Mouse (Mus musculus) hindbrain, postnatal 0 days (tissue): ENCODE results near the gene Zeb2. TPM values are rescaled to one million over a fixed set of nuclear protein-coding genes. Genes with fewer than 3 reads are reported as not detected.

Experiments used
- ATAC-seq: fragments of 200-750 bp; cut with Nextera tagmentation; 2 replicates; pipeline ENCODE4 v1.8.0; 2017; ENCODE audit warnings: mild to moderate bottlenecking, moderate TSS enrichment, moderate library complexity
- DNase-seq: peaks from one replicate; pipeline ENCODE4 v3.0.0-alpha.2; 2015; ENCODE audit warnings: low spot score
- H3K27ac ChIP-seq: fragments of 300-500 bp; sonication (generic); 2 replicates; pipeline ENCODE4 v1.5.1; 2014; ENCODE audit warnings: mild to moderate bottlenecking
- H3K27me3 ChIP-seq: fragments of 300-500 bp; sonication (generic); 2 replicates; pipeline ENCODE4 v1.6.1; 2014; ENCODE audit warnings: low read length, mixed read lengths; ENCODE audit not compliant: insufficient read depth
- H3K36me3 ChIP-seq: fragments of 300-500 bp; sonication (generic); 2 replicates; pipeline ENCODE4 v1.6.1; 2014; ENCODE audit warnings: low read length, mixed read lengths; ENCODE audit not compliant: insufficient read depth
- H3K4me1 ChIP-seq: fragments of 300-500 bp; sonication (generic); 2 replicates; pipeline ENCODE4 v1.6.1; 2014; ENCODE audit warnings: antibody characterized with exemption, low read length, mixed read lengths; ENCODE audit not compliant: insufficient read depth
- H3K4me2 ChIP-seq: fragments of 300-500 bp; sonication (generic); 2 replicates; pipeline ENCODE4 v1.6.1; 2014; ENCODE audit warnings: low read depth, mild to moderate bottlenecking, low read length, moderate library complexity, mixed read lengths
- H3K4me3 ChIP-seq: fragments of 300-500 bp; sonication (generic); 2 replicates; pipeline ENCODE4 v1.5.1; 2014; ENCODE audit warnings: low read length
- H3K9ac ChIP-seq: fragments of 300-500 bp; sonication (generic); replicated peaks from 2 replicates; pipeline ENCODE4 v1.6.1; 2014; ENCODE audit warnings: mild to moderate bottlenecking, low read length, moderate library complexity, mixed read lengths
- H3K9me3 ChIP-seq: fragments of 300-500 bp; sonication (generic); 2 replicates; pipeline ENCODE4 v1.6.1; 2016; ENCODE audit warnings: low read length, mixed read lengths
- CTCF ChIP-seq: IDR thresholded peaks from 2 replicates; pipeline ENCODE4 v1.5.1; 2016; ENCODE audit warnings: antibody characterized with exemption, control low read depth, low read depth
- WGBS: fragments of 180-500 bp; shearing (Covaris S2); extraction: QIAGEN DNeasy Blood & Tissue Kit; methylation state at CpG from one replicate; pipeline ENCODE4 v1.1.7; 2014; 5-methylcytosine and 5-hydroxymethylcytosine counted together
- polyA plus RNA-seq: library from polyadenylated mRNA; unstranded; fragments of >200 nt; fragmentation: Nextera tagmentation; extraction: Ambion mirVana; gene quantifications from 2 replicates; pipeline ENCODE4 v1.2.1, GENCODE M21; 2015
- total RNA-seq: library from RNA; depleted of rRNA; stranded (reverse); fragments of >200 nt; gene quantifications from 2 replicates; pipeline ENCODE4 v1.2.3, GENCODE M21; 2014

Gene Zeb2
- total and polyA plus RNA-seq, 2 experiments from 2014 or later = 21.4 to 52.0 TPM

- H3K4me3 ChIP-seq = no peak overlapping the region
- TF ChIP-seq CTCF = no peak
- no peaks in the 10 kb centered on the region for H3K36me3 ChIP-seq
- peaks cover 3% of the 10 kb centered on the region; the same call in 1 of the 2 replicates for H3K4me1 ChIP-seq
- no peak overlapping the region for H3K9ac ChIP-seq
- 84% methylated on average over 4 of the region's 4 CpGs for WGBS
- ATAC-seq (no peak), DNase-seq (no peak)
- H3K4me2 ChIP-seq = no peak overlapping the region
- no peaks in the 10 kb centered on the region for H3K9me3 ChIP-seq
- H3K27ac ChIP-seq = 0 out of 2 replicates have a peak overlapping the region, but pooled peaks have one; percentile 15
- H3K27me3 ChIP-seq = no peaks in the 10 kb centered on the region
These were observed 57.6 kb downstream of the Zeb2 start for GRCm38 (mm10) chr2:45059599-45059998.

- Histone ChIP-seq H3K4me1 (peaks cover 3% of the 10 kb centered on the region; the same call in 1 of the 2 replicates), H3K27ac (no peak overlapping the region), H3K36me3 (no peaks in the 10 kb centered on the region), H3K9ac (no peak overlapping the region), H3K27me3 (no peaks in the 10 kb centered on the region), H3K9me3 (no peaks in the 10 kb centered on the region), H3K4me2 (no peak overlapping the region), H3K4me3 (no peak overlapping the region)
- ATAC-seq = no peak
- TF ChIP-seq CTCF = no peak
- 63% methylated on average over 12 of the region's 12 CpGs for WGBS
- DNase-seq = no peak
These were observed 58.2 kb downstream of the Zeb2 start for GRCm38 (mm10) chr2:45059010-45059409.

- no peak for TF ChIP-seq CTCF
- Histone ChIP-seq H3K9ac (no peak overlapping the region), H3K4me2 (no peak overlapping the region), H3K27me3 (no peaks in the 10 kb centered on the region), H3K27ac (no peak overlapping the region), H3K9me3 (no peaks in the 10 kb centered on the region), H3K36me3 (no peaks in the 10 kb centered on the region), H3K4me1 (peaks cover 3% of the 10 kb centered on the region; the same call in 1 of the 2 replicates), H3K4me3 (no peak overlapping the region)
- ATAC-seq (no peak), DNase-seq (no peak)
- 78% methylated on average over 9 of the region's 9 CpGs for WGBS
These were observed 59.0 kb downstream of the Zeb2 start for GRCm38 (mm10) chr2:45058183-45058582.

- H3K4me1 ChIP-seq = peaks cover 3% of the 10 kb centered on the region; the same call in 1 of the 2 replicates
- no peak overlapping the region for H3K9ac ChIP-seq
These were observed 60.2 kb downstream of the Zeb2 start for GRCm38 (mm10) chr2:45056856-45057562.

GRCm38 (mm10) chr2:45055926-45056325 is 61.3 kb downstream of the Zeb2 start:
- TF ChIP-seq CTCF = no peak
- Histone ChIP-seq H3K9ac (no peak overlapping the region), H3K4me2 (no peak overlapping the region), H3K27ac (no peak overlapping the region), H3K27me3 (no peaks in the 10 kb centered on the region), H3K9me3 (no peaks in the 10 kb centered on the region), H3K36me3 (no peaks in the 10 kb centered on the region), H3K4me3 (no peak overlapping the region), H3K4me1 (peaks cover 2% of the 10 kb centered on the region; the same call in 1 of the 2 replicates)
- ATAC-seq (no peak), DNase-seq (no peak)
- WGBS = 80% methylated on average over 6 of the region's 6 CpGs

More at GRCm38 (mm10) chr2:45056856-45057562, 60.2 kb downstream of the Zeb2 start:
- DNase-seq = no peak
- ATAC-seq = no peak
- Histone ChIP-seq H3K27me3 (no peaks in the 10 kb centered on the region), H3K9me3 (no peaks in the 10 kb centered on the region), H3K27ac (no peak overlapping the region), H3K4me3 (no peak overlapping the region), H3K4me2 (no peak overlapping the region), H3K36me3 (no peaks in the 10 kb centered on the region)
- no peak for TF ChIP-seq CTCF
- WGBS = 84% methylated on average over 10 of the region's 10 CpGs

GRCm38 (mm10) chr2:45055034-45055615 is 62.1 kb downstream of the Zeb2 start:
- Histone ChIP-seq H3K4me2 (no peak overlapping the region), H3K9ac (no peak overlapping the region), H3K9me3 (no peaks in the 10 kb centered on the region), H3K27me3 (no peaks in the 10 kb centered on the region), H3K4me3 (no peak overlapping the region), H3K27ac (no peak overlapping the region), H3K4me1 (no peaks in the 10 kb centered on the region), H3K36me3 (no peaks in the 10 kb centered on the region)
- DNase-seq (no peak), ATAC-seq (no peak)
- 75% methylated on average over 8 of the region's 8 CpGs for WGBS
- no peak for TF ChIP-seq CTCF
